Mouse (Mus musculus): Measurements from ENCODE around the gene Zfp94.
"Not testable (repeated sequence)": the region's sequence is repeated elsewhere in the genome, so short reads cannot be mapped to it uniquely, and the experiment has no call there.

The Zfp94 gene

GRCm38 (mm10) chr7:24315726-24316566 is 520 bp downstream of the Zfp94 start:
- DNase-seq, result no peak

GRCm38 (mm10) chr7:24300771-24301282 is 15.6 kb downstream of the Zfp94 start, which contains the start of gene Zfp61:
TSS of gene Zfp61 (minus strand) at chr7:24301232.
- DNase-seq, result peak in 1 of 2 experiments; percentile 25

- DNase-seq, result peak in 1 of 2 experiments; percentile 17
Measured at GRCm38 (mm10) chr7:24299823-24300481, 16.5 kb downstream of the Zfp94 start.

GRCm38 (mm10) chr7:24298973-24299708 is 17.3 kb downstream of the Zfp94 start:
- peak; percentile 73 to 74 for DNase-seq

GRCm38 (mm10) chr7:24298635-24298972 is 17.9 kb downstream of the Zfp94 start:
- no peak for DNase-seq

GRCm38 (mm10) chr7:24297361-24298095 is 18.9 kb downstream of the Zfp94 start:
- DNase-seq, result no peak

- no peak for DNase-seq
Measured at GRCm38 (mm10) chr7:24296386-24296785, 20.1 kb downstream of the Zfp94 start.

- DNase-seq, result no peak
Measured at GRCm38 (mm10) chr7:24295376-24295775, 21.1 kb downstream of the Zfp94 start.

GRCm38 (mm10) chr7:24294763-24295162 is 21.7 kb downstream of the Zfp94 start:
- DNase-seq, result no peak

- DNase-seq, result no peak
Measured at GRCm38 (mm10) chr7:24293061-24293851, 23.2 kb downstream of the Zfp94 start.

GRCm38 (mm10) chr7:24291387-24292090 is 24.9 kb downstream of the Zfp94 start:
- no peak for DNase-seq

GRCm38 (mm10) chr7:24290106-24290693 is 26.3 kb downstream of the Zfp94 start:
- no peak for DNase-seq

GRCm38 (mm10) chr7:24288512-24288911 is 28.0 kb downstream of the Zfp94 start:
- no peak for DNase-seq

- DNase-seq, result peak; percentile 15 to 18
Measured at GRCm38 (mm10) chr7:24287670-24288069, 28.8 kb downstream of the Zfp94 start.

GRCm38 (mm10) chr7:24286916-24287315 is 29.6 kb downstream of the Zfp94 start:
- no peak for DNase-seq

- DNase-seq, result no peak
Measured at GRCm38 (mm10) chr7:24286090-24286489, 30.4 kb downstream of the Zfp94 start.

- DNase-seq, result no peak
Measured at GRCm38 (mm10) chr7:24280858-24281145, 35.7 kb downstream of the Zfp94 start.

GRCm38 (mm10) chr7:24280031-24280857 is 36.2 kb downstream of the Zfp94 start:
- no peak for DNase-seq

- not testable (repeated sequence) for DNase-seq
Measured at GRCm38 (mm10) chr7:24278771-24279170, 37.7 kb downstream of the Zfp94 start.

GRCm38 (mm10) chr7:24274456-24274855 is 42.0 kb downstream of the Zfp94 start:
- DNase-seq, result no peak

Data from B cell, adult 2 months (primary cell).